In genomic region chr4:49937471-49937870, GRCm38 (mm10) we compare ENCODE assay signal across 23 mouse cellular contexts.
"Had no signal": no experiment of that assay in that cellular context is flagged by ENCODE, and none has a peak within 500 bp of the region (broad histone marks: within the 10 kb centered on the region; RNA-seq: fewer than 3 reads in every experiment).

No protein-coding gene starts in this region.

- H3K27ac ChIP-seq: intestine, embryonic 15.5 days; limb, embryonic 13.5 days; liver, embryonic 12.5 days; liver, embryonic 15.5 days; macrophage; midbrain, embryonic 10.5 days; midbrain, embryonic 13.5 days; neural tube, embryonic 13.5 days; stomach, embryonic 15.5 days had no signal

- H3K4me3 ChIP-seq: intestine, embryonic 15.5 days; limb, embryonic 13.5 days; liver, embryonic 12.5 days; liver, embryonic 15.5 days; megakaryocyte, embryonic 14.5 days; midbrain, embryonic 10.5 days; midbrain, embryonic 13.5 days; myocyte; neural tube, embryonic 13.5 days; stomach, embryonic 15.5 days had no signal

- H3K9me3 ChIP-seq: intestine, embryonic 15.5 days; limb, embryonic 13.5 days; liver, embryonic 12.5 days; liver, embryonic 15.5 days; megakaryocyte, embryonic 14.5 days; midbrain, embryonic 10.5 days; midbrain, embryonic 13.5 days; neural tube, embryonic 13.5 days; stomach, embryonic 15.5 days had no signal

- H3K36me3 ChIP-seq: intestine, embryonic 15.5 days; limb, embryonic 13.5 days; liver, embryonic 12.5 days; liver, embryonic 15.5 days; midbrain, embryonic 10.5 days; midbrain, embryonic 13.5 days; neural tube, embryonic 13.5 days; stomach, embryonic 15.5 days had no signal

- H3K4me2 ChIP-seq: intestine, embryonic 15.5 days; limb, embryonic 13.5 days; liver, embryonic 12.5 days; liver, embryonic 15.5 days; midbrain, embryonic 13.5 days; neural tube, embryonic 13.5 days; stomach, embryonic 15.5 days had no signal

- H3K4me1 ChIP-seq: intestine, embryonic 15.5 days; limb, embryonic 13.5 days; liver, embryonic 12.5 days; liver, embryonic 15.5 days; megakaryocyte, embryonic 14.5 days; midbrain, embryonic 10.5 days; midbrain, embryonic 13.5 days; neural tube, embryonic 13.5 days; stomach, embryonic 15.5 days had no signal

- DNase-seq: kidney, adult 11 months; kidney, adult 9 months; kidney, postnatal 14 days; kidney, postnatal 4 days; left cerebral cortex, postnatal 4 days; liver; retina, postnatal 1 day; right cerebral cortex, postnatal 25 days; spleen, adult 18-20 months; thymus, adult 18-20 months; thymus, postnatal 36 days had no signal

- H3K27me3 ChIP-seq: intestine, embryonic 15.5 days; limb, embryonic 13.5 days; liver, embryonic 12.5 days; liver, embryonic 15.5 days; megakaryocyte, embryonic 14.5 days; midbrain, embryonic 13.5 days; neural tube, embryonic 13.5 days; stomach, embryonic 15.5 days had no signal

- ATAC-seq: intestine, embryonic 15.5 days; liver, embryonic 12.5 days; midbrain, embryonic 13.5 days; midbrain, embryonic 16.5 days had no signal

- H3K9ac ChIP-seq: intestine, embryonic 15.5 days; limb, embryonic 13.5 days; liver, embryonic 12.5 days; liver, embryonic 15.5 days; midbrain, embryonic 13.5 days; neural tube, embryonic 13.5 days; stomach, embryonic 15.5 days had no signal
